Mouse (Mus musculus) megakaryocyte progenitor cell, adult 5-6 weeks (primary cell): Measurements from ENCODE around the gene Ttll13. TPM values are rescaled to one million over a fixed set of nuclear protein-coding genes. Genes with fewer than 3 reads are reported as not detected.

Source experiments
- ATAC-seq: replicated peaks from 2 replicates; pipeline ENCODE4 v1.8.0; 2016; ENCODE audit warnings: mild to moderate bottlenecking, moderate TSS enrichment, inconsistent platforms; ENCODE audit not compliant: poor library complexity
- total RNA-seq, 2 experiments: library from RNA; stranded (forward) in 1 of 2; stranded (reverse) in 1 of 2; fragments of 157-497, 149-512 nt in 1 of 2; fragments of 200-1000 nt in 1 of 2; gene quantifications; 2 replicates each; pipeline versions ENCODE4 v1.2.3 to v1.2.4; 2015 to 2017

The Ttll13 gene
- total RNA-seq (2015) (1.5 TPM in 1 of 2 replicates, not detected in the other), total RNA-seq (2017) (not detected in 2 replicates)

GRCm38 (mm10) chr7:80246148-80246721, at the start of gene Ttll13:
TSS of gene Ttll13 (plus strand) at chr7:80246376.
- ATAC-seq, result peak; percentile 98

GRCm38 (mm10) chr7:80197371-80197770, 48.8 kb upstream of the Ttll13 start:
- 0 out of 2 replicates have a peak, but pooled peaks have one; percentile 23 for ATAC-seq

DNA sequence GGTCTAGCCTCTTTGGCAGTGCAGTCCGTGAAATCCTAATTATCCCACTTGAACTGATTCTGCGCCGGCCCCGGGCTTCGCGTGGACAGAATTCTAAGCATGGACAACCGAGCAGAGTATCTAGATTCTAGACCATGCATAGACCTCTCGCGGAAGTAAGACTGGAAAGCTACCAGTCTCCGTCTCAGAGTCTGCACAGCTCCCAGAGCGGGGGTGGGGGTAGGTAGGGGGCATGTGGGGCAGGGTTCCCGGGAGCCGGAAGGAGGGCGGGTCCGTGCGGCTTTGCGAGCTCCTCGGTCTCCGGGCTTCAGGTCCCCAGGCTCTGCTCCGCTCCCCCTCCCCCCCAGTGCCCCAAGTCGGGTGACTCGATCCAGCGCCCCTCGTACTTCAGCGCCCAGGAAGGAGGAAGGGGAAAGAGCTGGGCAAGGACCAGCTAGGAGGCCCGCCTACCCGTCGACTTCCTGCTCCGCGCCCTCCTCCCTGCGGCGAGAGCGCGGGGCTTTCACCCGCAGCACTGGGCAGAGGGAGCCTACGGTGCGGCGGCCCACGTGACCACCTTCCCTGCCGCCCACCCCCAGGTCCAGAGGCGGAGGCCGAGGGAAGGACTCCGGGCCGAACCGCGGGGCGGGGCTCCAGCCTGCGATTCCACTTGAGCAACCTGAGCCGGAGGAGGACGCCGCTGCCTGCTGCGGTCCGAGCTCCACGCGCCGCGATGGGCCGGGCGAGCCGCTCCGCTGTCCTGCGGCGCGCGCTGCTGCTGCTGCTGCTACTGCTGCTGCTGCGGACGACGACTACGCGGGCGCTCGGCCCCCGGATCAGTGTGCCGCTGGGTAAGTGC, 48.0 kb upstream of the Ttll13 start:
- peak; percentile 67 for ATAC-seq

- 0 out of 2 replicates have a peak, but pooled peaks have one; percentile 7 for ATAC-seq
These were observed 47.3 kb upstream of the Ttll13 start for GRCm38 (mm10) chr7:80198863-80199262.

GRCm38 (mm10) chr7:80199286-80199685, 46.9 kb upstream of the Ttll13 start:
- no peak for ATAC-seq

GRCm38 (mm10) chr7:80199851-80200587, 46.2 kb upstream of the Ttll13 start:
- no peak for ATAC-seq

DNA sequence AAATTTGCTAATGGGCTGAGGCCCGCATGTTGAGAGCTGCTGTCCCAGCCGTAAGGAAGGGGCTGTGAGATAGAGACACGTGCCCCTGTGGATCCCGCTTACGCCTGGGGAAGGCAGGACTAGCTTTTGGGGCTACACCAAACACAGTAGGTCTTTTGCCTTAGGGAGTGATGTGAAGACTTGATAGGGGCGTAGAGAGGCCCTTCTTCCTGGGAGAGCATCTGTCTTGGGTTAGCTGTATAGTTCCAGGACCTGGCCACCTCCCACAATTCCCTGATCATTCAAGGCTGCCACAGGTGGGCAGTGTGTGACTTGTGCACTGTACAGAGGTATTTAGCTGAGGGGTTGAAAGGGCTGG, 45.6 kb upstream of the Ttll13 start:
- no peak for ATAC-seq

DNA sequence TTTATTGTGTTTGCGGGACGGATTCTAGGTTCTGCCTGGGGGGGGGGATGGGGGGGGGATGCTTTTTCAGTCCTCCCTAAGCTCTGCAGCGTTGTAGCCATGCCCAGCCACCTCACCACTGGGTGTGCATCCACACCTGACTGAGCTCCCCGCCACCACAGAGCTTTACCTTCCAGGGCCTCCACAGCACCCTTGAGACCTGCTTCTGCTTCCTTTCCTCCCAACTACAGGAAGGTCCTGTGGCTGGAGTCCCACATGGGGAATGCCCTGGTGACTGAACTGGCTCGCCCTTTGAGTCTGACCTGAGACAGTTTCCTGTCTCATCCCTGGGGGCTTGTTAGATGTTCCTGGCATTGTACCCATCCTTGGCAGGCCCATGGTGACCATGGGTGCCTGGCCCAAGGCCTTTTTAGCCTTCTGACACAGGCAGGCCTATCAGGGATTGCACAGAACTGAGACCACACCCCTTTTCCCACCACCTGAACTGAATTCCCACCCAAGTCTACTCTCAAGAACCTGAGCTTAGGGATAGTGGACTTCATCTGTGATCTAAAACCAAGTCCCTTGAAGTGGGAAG, 45.1 kb upstream of the Ttll13 start:
- ATAC-seq, result no peak

- ATAC-seq, result no peak
These were observed 44.2 kb upstream of the Ttll13 start for GRCm38 (mm10) chr7:80201888-80202540.

DNA sequence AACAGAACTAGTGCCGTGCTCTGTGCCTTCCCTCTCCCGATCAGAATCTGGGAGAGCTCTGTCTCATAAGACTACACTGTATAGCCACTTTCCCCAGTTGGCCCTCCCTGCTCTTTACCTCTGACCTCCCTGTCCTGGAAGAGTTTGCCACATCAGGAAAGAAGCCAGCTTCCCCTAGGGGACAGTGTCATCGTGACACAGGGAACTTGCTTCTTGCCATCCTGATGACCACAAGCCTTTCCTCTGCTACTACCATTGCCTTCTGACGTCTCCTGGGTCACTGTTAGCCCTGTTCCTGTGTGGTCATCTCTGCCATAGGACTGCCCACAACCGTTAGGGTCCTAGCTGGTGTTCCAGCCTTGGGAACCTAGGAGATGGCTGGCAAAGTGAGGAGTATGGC, 43.2 kb upstream of the Ttll13 start:
- ATAC-seq, result no peak

GRCm38 (mm10) chr7:80203638-80204096, 42.5 kb upstream of the Ttll13 start:
- peak; percentile 47 for ATAC-seq

GRCm38 (mm10) chr7:80204362-80204761, 41.8 kb upstream of the Ttll13 start:
- no peak for ATAC-seq

DNA sequence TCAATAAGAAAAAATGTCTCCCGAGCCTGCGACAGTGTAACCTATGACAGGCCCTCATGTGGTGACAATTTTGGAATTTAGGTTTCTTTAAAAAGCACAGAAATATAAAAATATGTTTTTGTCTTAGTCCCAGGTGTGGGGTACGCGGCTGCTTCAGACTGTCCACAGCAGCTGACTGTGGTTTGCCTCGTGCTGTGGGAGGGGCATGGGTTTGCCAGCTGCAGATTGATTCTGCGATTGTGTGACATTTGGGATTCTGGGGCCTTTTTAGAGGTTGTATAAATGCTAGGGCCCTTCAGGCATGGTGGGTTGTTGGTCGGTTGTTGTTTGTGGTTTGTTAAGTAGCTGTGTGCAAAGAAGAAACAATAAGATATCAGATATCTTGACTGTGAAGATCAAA, 41.2 kb upstream of the Ttll13 start:
- ATAC-seq, result no peak

GRCm38 (mm10) chr7:80205705-80206589, 40.2 kb upstream of the Ttll13 start:
- ATAC-seq, result no peak

- no peak for ATAC-seq
These were observed 38.9 kb upstream of the Ttll13 start for GRCm38 (mm10) chr7:80207314-80207731.

- ATAC-seq, result no peak
These were observed 38.0 kb upstream of the Ttll13 start for GRCm38 (mm10) chr7:80208026-80208642.

DNA sequence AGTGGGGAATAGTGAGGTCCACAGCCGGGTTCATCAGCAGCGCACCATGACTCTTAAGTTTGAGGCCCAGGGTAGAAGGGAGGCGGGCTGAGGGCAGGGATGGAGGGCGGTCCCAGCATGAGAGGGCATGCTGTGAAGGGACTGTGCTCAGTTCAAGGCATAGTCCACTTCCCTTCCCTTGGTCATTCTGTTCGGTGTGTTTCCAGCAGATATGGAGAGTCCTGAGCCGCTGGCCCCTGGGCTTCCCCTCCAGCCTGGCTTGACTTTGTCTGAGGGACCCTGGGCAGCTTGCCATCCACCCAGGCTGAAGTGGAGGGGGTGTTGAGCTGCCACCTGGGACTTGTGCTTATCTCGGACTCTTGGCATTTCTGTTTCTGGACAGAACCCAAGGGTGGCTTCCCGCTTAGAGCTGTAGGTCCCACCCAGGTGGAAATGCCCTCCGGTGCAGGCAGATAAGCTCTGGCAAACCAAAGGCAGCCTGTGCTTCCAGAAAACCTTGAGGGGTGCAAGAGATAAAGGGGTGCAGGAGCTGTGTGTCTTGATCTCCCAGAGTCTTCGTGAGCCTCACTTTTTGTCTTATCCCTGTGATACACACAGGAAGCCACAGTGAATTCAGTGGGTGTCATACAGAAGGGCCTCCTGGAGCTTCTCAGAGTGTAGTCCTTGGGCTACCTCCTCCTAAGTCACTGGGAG, 37.3 kb upstream of the Ttll13 start:
- ATAC-seq, result peak; percentile 64

DNA sequence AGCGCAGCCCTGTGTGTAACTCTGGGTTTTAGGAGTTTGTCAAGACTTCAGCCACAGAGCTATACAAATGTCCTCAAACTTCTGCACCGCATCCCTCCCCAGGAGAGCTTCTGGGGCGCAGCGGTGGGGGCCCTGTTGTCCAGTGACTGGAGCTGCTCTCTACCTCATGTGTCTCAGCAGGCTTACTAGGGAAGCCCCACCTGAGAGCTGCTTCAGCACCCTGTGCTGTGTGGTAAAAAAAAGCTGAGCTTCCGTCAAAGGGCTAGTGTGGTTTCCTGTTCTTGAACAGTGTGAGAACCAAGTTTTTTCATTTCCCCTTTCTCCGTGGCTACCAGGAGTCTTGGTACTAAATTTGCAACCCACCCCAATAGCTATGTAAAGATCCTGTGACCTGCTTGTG, 36.5 kb upstream of the Ttll13 start:
- ATAC-seq, result peak; percentile 45

DNA sequence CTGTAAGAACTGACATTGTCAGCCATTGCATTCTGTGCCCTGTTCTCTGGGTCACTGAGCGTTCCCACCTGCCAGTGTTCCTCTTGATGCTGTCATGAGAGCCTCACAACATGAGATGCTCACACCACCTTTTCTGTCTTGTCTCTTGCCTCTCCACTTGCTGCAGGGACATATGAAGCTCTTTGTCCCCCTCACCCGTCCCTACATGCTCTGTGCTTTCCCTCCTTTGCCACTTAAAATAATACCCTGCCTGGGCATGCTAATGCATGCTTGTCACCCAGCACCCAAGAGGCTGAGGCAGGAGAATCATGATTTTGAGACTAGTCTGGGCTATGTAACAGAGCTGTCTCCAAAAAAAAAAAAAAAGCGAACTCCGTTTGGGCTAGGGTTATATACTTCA, 35.2 kb upstream of the Ttll13 start:
- no peak for ATAC-seq
